Mouse (Mus musculus) liver, embryonic 15.5 days (tissue): Measurements from ENCODE around the gene Clic1. TPM values are rescaled to one million over a fixed set of nuclear protein-coding genes. Genes with fewer than 3 reads are reported as not detected.

Experiments
- ATAC-seq: fragments of 200-750 bp; cut with Nextera tagmentation; 2 replicates; pipeline ENCODE4 v1.8.0; 2017; ENCODE audit warnings: moderate number of reproducible peaks, mild to moderate bottlenecking, moderate library complexity; ENCODE audit not compliant: insufficient read depth
- H3K27ac ChIP-seq: fragments of 300-500 bp; sonication (generic); replicated peaks from 2 replicates; pipeline ENCODE4 v1.5.1; 2015; ENCODE audit warnings: mild to moderate bottlenecking, inconsistent platforms
- H3K27me3 ChIP-seq: fragments of 300-500 bp; sonication (generic); 2 replicates; pipeline ENCODE4 v1.6.1; 2015; ENCODE audit warnings: mild to moderate bottlenecking, inconsistent platforms
- H3K36me3 ChIP-seq: fragments of 300-500 bp; sonication (generic); replicated peaks from 2 replicates; pipeline ENCODE4 v1.6.1; 2015; ENCODE audit warnings: moderate library complexity, mild to moderate bottlenecking, inconsistent platforms
- H3K4me1 ChIP-seq: fragments of 300-500 bp; sonication (generic); replicated peaks from 2 replicates; pipeline ENCODE4 v1.6.1; 2015; ENCODE audit warnings: inconsistent platforms
- H3K4me2 ChIP-seq: fragments of 300-500 bp; sonication (generic); 2 replicates; pipeline ENCODE4 v1.6.1; 2015; ENCODE audit warnings: moderate library complexity, mild to moderate bottlenecking, inconsistent platforms
- H3K4me3 ChIP-seq: fragments of 300-500 bp; sonication (generic); replicated peaks from 2 replicates; pipeline ENCODE4 v1.5.1; 2015; ENCODE audit warnings: mild to moderate bottlenecking, inconsistent platforms
- H3K9ac ChIP-seq: fragments of 300-500 bp; sonication (generic); 2 replicates; pipeline ENCODE4 v1.6.1; 2015; ENCODE audit warnings: moderate library complexity, mild to moderate bottlenecking, inconsistent platforms
- H3K9me3 ChIP-seq: fragments of 300-500 bp; sonication (generic); replicated peaks from 2 replicates; pipeline ENCODE4 v1.6.1; 2016; ENCODE audit warnings: inconsistent platforms
- WGBS: fragments of 180-500 bp; shearing (Covaris S2); methylation state at CpG from one replicate; pipeline ENCODE4 v1.1.7; 2015; ENCODE audit warnings: mixed read lengths; ENCODE audit not compliant: insufficient replicate concordance; 5-methylcytosine and 5-hydroxymethylcytosine counted together
- polyA plus RNA-seq: library from polyadenylated mRNA; unstranded; fragments of >200 nt; fragmentation: Nextera tagmentation; extraction: Ambion mirVana; gene quantifications from 2 replicates; pipeline ENCODE4 v1.2.1, GENCODE M21; 2015

The Clic1 gene
- polyA plus RNA-seq, 1 experiment from 2014 or later: 122 TPM

DNA sequence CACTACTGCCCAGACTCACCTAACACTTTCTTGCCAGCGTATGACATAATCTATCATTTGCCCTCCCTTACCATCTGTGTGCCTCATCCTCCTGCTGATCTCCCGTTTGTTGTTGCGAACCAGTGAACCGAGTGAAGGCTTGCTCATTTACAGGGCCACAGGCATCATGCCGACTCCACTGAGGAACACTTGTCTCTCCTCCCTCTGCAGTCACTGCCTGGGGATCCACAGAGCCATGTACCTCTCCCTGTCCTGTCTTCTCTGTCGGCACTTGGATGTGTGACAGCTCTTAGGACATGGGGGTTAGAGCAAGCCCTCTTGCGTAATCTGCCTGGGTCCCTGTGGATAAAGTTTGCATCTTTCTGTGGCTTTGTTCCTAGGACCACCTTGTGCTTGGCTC is 40.2 kb upstream of the Clic1 start:
- Histone ChIP-seq H3K27ac (no peak overlapping the region), H3K27me3 (no peaks in the 10 kb centered on the region), H3K9ac (no peak overlapping the region), H3K4me3 (no peak overlapping the region), H3K4me2 (no peak overlapping the region), H3K4me1 (peaks cover 4% of the 10 kb centered on the region), H3K9me3 (no peaks in the 10 kb centered on the region), H3K36me3 (peaks cover 98% of the 10 kb centered on the region)
- WGBS: 82% methylated on average over 7 of the region's 7 CpGs
- ATAC-seq: no peak

GRCm38 (mm10) chr17:35011440-35011839 is 38.3 kb upstream of the Clic1 start:
- Histone ChIP-seq H3K4me2 (no peak overlapping the region), H3K27me3 (no peaks in the 10 kb centered on the region), H3K9me3 (no peaks in the 10 kb centered on the region), H3K4me1 (peaks cover 3% of the 10 kb centered on the region), H3K36me3 (peaks cover 100% of the 10 kb centered on the region), H3K4me3 (no peak overlapping the region), H3K27ac (no peak overlapping the region), H3K9ac (no peak overlapping the region)
- WGBS: 83% methylated on average over 8 of the region's 8 CpGs
- no peak for ATAC-seq

DNA sequence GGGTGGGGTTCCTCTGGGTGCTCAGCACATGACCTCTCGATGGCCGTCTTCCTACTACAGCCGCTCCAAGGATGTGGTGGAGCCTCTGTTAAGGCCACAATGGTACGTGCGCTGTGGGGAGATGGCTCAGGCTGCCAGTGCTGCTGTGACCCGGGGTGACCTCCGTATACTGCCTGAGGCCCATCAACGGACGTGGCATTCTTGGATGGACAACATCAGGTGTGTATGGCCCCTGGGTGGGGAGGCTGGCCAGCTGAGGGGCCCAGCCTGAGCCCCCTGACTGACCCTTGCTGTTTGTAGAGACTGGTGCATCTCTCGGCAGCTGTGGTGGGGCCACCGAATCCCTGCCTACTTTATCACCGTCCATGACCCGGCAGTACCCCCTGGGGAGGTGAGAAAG is 37.3 kb upstream of the Clic1 start:
- Histone ChIP-seq H3K4me3 (no peak overlapping the region), H3K36me3 (peaks cover 100% of the 10 kb centered on the region), H3K27ac (no peak overlapping the region), H3K4me2 (no peak overlapping the region), H3K27me3 (no peaks in the 10 kb centered on the region), H3K4me1 (peaks cover 13% of the 10 kb centered on the region), H3K9ac (no peak overlapping the region), H3K9me3 (no peaks in the 10 kb centered on the region)
- no peak for ATAC-seq
- 82% methylated on average over 13 of the region's 13 CpGs for WGBS

DNA sequence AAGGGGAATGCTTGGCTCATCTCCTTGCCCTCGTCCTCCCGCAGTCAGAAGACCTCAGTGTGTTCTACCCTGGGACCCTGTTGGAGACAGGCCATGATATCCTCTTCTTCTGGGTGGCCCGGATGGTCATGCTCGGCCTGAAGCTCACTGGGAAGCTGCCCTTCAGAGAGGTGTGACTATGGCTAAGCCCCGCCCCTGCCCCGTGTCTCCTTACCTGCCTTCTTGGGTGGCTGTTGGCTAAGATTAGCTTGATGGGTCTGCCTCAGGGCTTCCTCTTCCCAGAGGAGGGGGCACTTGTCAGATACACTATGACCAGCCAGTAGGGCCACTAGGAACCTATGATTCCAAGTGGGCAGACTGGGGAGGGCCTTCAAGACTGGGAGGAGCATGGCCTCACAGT is 36.5 kb upstream of the Clic1 start:
- peaks cover 16% of the 10 kb centered on the region for H3K4me1 ChIP-seq
- H3K4me3 ChIP-seq: no peak overlapping the region
- H3K27me3 ChIP-seq: no peaks in the 10 kb centered on the region
- H3K9ac ChIP-seq: no peak overlapping the region
- ATAC-seq: no peak
- H3K36me3 ChIP-seq: peaks cover 93% of the 10 kb centered on the region
- no peak overlapping the region for H3K4me2 ChIP-seq
- H3K9me3 ChIP-seq: no peaks in the 10 kb centered on the region
- no peak overlapping the region for H3K27ac ChIP-seq
- WGBS: 70% methylated on average over 6 of the region's 6 CpGs

DNA sequence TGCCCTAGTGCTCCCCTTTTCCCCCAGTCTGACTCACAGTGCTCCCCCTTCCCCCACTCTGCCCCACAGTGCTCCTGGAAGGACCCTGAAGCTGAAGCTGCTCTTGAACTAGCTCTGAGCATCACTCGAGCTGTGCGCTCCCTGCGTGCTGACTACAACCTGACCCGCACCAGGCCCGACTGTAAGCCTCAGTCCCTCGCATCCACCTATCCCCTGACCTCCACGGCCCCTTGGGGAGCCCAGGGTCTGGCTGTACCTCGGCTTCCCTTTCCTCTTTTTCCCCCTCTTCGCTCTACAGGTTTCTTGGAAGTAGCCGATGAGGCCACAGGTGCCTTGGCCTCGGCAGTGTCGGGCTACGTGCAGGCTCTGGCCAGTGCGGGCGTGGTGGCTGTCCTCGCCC is 34.5 kb upstream of the Clic1 start:
- peaks cover 19% of the 10 kb centered on the region for H3K4me1 ChIP-seq
- H3K27ac ChIP-seq: no peak overlapping the region
- peaks cover 72% of the 10 kb centered on the region for H3K36me3 ChIP-seq
- H3K9ac ChIP-seq: no peak overlapping the region
- 85% methylated on average over 16 of the region's 16 CpGs for WGBS
- H3K27me3 ChIP-seq: no peaks in the 10 kb centered on the region
- no peak overlapping the region for H3K4me3 ChIP-seq
- no peaks in the 10 kb centered on the region for H3K9me3 ChIP-seq
- H3K4me2 ChIP-seq: no peak overlapping the region
- no peak for ATAC-seq

- H3K9ac ChIP-seq: no peak within 1 kb of the TSS
- H3K36me3 ChIP-seq: peaks cover 61% of the 10 kb centered on the region
- peaks cover 27% of the 10 kb centered on the region for H3K4me1 ChIP-seq
- H3K4me3 ChIP-seq: no peak within 1 kb of the TSS
- no peak within 1 kb of the TSS for H3K27ac ChIP-seq
- WGBS: 77% methylated on average over 12 of the region's 12 CpGs
- no peaks in the 10 kb centered on the region for H3K27me3 ChIP-seq
- H3K9me3 ChIP-seq: no peaks in the 10 kb centered on the region
- no peak for ATAC-seq
- no peak within 1 kb of the TSS for H3K4me2 ChIP-seq
Measured at GRCm38 (mm10) chr17:35016376-35016775, 33.4 kb upstream of the Clic1 start, which contains the start of gene Vwa7. Vwa7 (plus strand) TSS chr17:35016579.

DNA sequence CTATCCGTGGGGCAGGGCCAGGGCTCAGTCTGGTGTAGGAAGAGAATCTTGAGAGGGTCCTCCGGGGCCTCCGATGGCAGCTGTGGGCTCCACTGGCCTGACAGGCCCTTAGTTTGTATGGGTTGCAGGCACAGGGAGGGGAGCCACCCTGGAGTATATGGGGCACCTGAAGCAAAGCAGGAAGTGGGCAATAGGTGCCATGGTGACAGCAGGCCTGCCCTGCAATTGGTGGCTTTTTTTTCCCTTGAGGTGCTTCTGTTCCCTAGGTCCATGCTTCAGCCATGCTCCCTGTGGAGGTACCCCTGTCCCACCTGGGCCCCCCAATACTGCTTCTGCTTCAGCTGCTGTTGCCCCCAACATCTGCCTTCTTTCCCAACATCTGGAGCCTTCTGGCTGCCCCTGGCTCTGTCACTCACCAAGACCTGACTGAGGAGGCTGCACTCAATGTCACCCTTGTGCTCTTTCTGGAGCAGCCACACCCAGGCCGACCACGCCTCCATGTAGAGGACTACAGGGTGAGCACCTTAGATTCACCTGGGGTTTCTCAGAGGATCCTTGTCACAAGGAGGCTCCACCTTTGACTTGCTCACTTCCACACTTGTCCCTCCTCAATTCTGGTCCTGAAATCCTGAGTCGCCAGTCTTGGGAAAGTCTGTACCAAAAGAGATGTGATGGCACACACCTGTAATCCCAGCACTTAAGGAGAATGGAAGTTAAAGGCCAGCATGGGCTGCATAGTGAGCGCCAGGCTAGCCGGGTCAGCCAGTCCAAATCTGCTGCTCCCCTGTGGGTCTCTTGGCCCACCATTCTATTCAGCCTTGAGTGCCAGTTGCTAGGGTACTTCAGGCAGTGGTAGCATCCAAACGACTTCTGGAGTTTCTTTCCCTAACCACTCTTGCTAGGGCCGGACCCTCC is 32.7 kb upstream of the Clic1 start:
- no peak overlapping the region for H3K9ac ChIP-seq
- ATAC-seq: no peak

DNA sequence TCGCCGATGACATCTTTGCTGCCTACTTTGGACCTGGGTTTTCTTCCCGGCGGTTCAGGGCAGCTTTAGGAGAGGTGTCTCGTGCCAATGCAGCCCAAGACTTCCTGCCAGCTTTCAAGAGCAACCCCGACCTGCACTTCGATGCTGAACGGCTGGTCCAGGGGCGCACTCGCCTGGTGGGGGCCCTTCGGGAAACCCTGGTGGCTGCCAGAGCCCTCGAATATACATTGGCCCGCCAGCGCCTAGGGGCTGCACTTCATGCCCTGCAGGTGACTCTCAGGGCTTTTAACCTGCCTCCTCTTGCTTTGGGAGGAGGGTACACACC is 32.1 kb upstream of the Clic1 start:
- no peak overlapping the region for H3K27ac ChIP-seq
- ATAC-seq: no peak
- no peak overlapping the region for H3K4me2 ChIP-seq
- no peak overlapping the region for H3K4me3 ChIP-seq
- peaks cover 40% of the 10 kb centered on the region for H3K4me1 ChIP-seq
- peaks cover 48% of the 10 kb centered on the region for H3K36me3 ChIP-seq
- no peaks in the 10 kb centered on the region for H3K27me3 ChIP-seq
- WGBS: 72% methylated on average over 14 of the region's 14 CpGs
- H3K9me3 ChIP-seq: no peaks in the 10 kb centered on the region
- H3K9ac ChIP-seq: no peak overlapping the region

More for the DNA sequence above, 32.7 kb upstream of the Clic1 start:
- Histone ChIP-seq H3K27me3 (no peaks in the 10 kb centered on the region), H3K27ac (no peak overlapping the region), H3K4me3 (no peak overlapping the region), H3K36me3 (peaks cover 54% of the 10 kb centered on the region), H3K4me1 (peaks cover 34% of the 10 kb centered on the region), H3K4me2 (no peak overlapping the region), H3K9me3 (no peaks in the 10 kb centered on the region)
- 75% methylated on average over 10 of the region's 10 CpGs for WGBS

DNA sequence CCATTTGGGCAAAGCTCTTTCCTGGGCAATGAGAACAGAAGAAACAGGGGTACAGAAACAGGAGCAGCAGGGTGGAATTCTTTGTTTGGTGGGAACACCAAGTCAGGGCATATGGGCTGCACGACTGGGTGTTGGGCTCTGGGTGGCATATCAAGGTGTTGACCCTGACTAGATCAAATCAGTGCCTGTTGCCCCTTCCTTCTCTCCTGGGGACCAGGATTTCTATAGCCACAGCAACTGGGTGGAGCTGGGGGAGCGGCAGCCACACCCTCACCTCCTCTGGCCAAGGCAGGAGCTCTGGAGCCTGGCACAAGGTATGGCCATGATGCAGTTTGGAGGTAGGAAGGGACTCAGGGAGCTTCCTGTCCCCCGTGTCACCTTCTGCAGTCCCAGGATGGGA is 31.6 kb upstream of the Clic1 start:
- no peak overlapping the region for H3K4me3 ChIP-seq
- no peak for ATAC-seq
- H3K9ac ChIP-seq: no peak overlapping the region
- H3K27me3 ChIP-seq: no peaks in the 10 kb centered on the region
- H3K4me1 ChIP-seq: peaks cover 45% of the 10 kb centered on the region
- H3K36me3 ChIP-seq: peaks cover 43% of the 10 kb centered on the region
- H3K27ac ChIP-seq: no peak overlapping the region
- H3K9me3 ChIP-seq: no peaks in the 10 kb centered on the region
- no peak overlapping the region for H3K4me2 ChIP-seq
- WGBS: 49% methylated on average over 3 of the region's 3 CpGs

- Histone ChIP-seq H3K4me1 (peaks cover 62% of the 10 kb centered on the region), H3K27ac (no peak overlapping the region), H3K4me3 (no peak overlapping the region), H3K9ac (no peak overlapping the region), H3K9me3 (no peaks in the 10 kb centered on the region), H3K36me3 (peaks cover 26% of the 10 kb centered on the region), H3K27me3 (no peaks in the 10 kb centered on the region), H3K4me2 (no peak overlapping the region)
- 83% methylated on average over 11 of the region's 11 CpGs for whole genome bisulfite sequencing
- no peak for ATAC-seq
Measured at GRCm38 (mm10) chr17:35019894-35020293, 29.9 kb upstream of the Clic1 start.

DNA sequence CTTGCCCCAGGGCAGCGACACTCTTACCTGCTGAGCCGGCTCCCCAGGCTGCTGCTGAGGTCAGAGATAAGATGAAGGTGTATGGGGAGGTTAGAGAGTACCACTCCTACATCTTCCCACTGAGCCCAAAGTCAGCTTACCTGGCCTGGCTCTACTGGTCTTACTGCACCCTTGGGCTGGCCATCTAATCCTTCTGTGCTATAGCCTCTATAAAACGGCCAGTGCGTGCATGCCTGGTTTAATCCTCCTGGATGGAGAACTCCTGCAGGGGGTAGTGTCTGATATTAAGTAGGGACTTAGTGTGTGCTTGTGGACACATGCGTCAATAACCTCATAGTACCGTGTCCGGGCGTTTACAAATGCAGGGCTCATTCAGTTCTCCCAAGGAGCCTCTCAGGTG is 29.2 kb upstream of the Clic1 start:
- H3K36me3 ChIP-seq: peaks cover 19% of the 10 kb centered on the region
- WGBS: 76% methylated on average over 8 of the region's 8 CpGs
- no peak overlapping the region for H3K4me3 ChIP-seq
- no peak overlapping the region for H3K4me2 ChIP-seq
- H3K9me3 ChIP-seq: no peaks in the 10 kb centered on the region
- no peak overlapping the region for H3K27ac ChIP-seq
- no peak for ATAC-seq
- no peak overlapping the region for H3K9ac ChIP-seq
- no peaks in the 10 kb centered on the region for H3K27me3 ChIP-seq
- peaks cover 68% of the 10 kb centered on the region for H3K4me1 ChIP-seq
